Mouse (Mus musculus) natural killer cell, adult 2 months (primary cell): ENCODE measurements around the gene Defb48.

Source experiments
- DNase-seq, 2 experiments: peaks; one replicate each; pipeline ENCODE4 v3.0.0; 2022; ENCODE audit warnings: low spot score in 2 of 2

Gene Defb48

GRCm38 (mm10) chr14:62935361-62935760 lies 48.9 kb downstream of the Defb48 start:
- DNase-seq: no peak

- no peak for DNase-seq
These were observed 56.2 kb downstream of the Defb48 start for GRCm38 (mm10) chr14:62928101-62928541.
